8 mouse cellular contexts compared by ENCODE assay signal in genomic region chr8:84711933-84712758, GRCm38 (mm10). TPM values are rescaled to one million over a fixed set of nuclear protein-coding genes. Genes with fewer than 3 reads are reported as not detected.
DNase-seq lines count a peak whose midpoint lies in the region; ATAC-seq and TF ChIP-seq lines count a peak whose summit lies in the region.

No protein-coding gene starts in this region.

- peaks cover 63% of the 10 kb centered on the region for H3K4me1 ChIP-seq in kidney, postnatal 0 days (replicated peaks; ENCODE audit: insufficient read depth, low read length)
- peaks cover 7% of the 10 kb centered on the region for H3K4me1 ChIP-seq in brown adipose tissue, adult 24 weeks (ENCODE audit: control insufficient read depth, insufficient read depth, insufficient read length, low read length)
- no peaks in the 10 kb centered on the region for H3K4me1 ChIP-seq in midbrain, postnatal 0 days (ENCODE audit: insufficient read depth, low read length)

- no peaks in the 10 kb centered on the region for H3K36me3 ChIP-seq in kidney, postnatal 0 days (ENCODE audit: insufficient read depth, low read length)
- H3K36me3 ChIP-seq in midbrain, postnatal 0 days (ENCODE audit: insufficient read depth, low read length) = no peaks in the 10 kb centered on the region

- H3K9me3 ChIP-seq in kidney, postnatal 0 days (replicated peaks; ENCODE audit: low read length) = no peaks in the 10 kb centered on the region
- H3K9me3 ChIP-seq in midbrain, postnatal 0 days (ENCODE audit: low read length) = no peaks in the 10 kb centered on the region

- 12% methylated on average over 10 of the region's 11 CpGs for WGBS in kidney, postnatal 0 days
- 15% methylated on average over 11 of the region's 11 CpGs for WGBS in midbrain, postnatal 0 days

- H3K9ac ChIP-seq in kidney, postnatal 0 days (ENCODE audit: low read depth, low read length) = no peak overlapping the region
- H3K9ac ChIP-seq in midbrain, postnatal 0 days (replicated peaks; ENCODE audit: low read length, poor library complexity, severe bottlenecking) = no peak overlapping the region

- ATAC-seq in kidney, postnatal 0 days (replicated peaks; ENCODE audit: low FRiP score, low read depth) = peak; percentile 76
- peak; percentile 85 for ATAC-seq in midbrain, postnatal 0 days (ENCODE audit: low FRiP score)
- ATAC-seq in erythroid progenitor cell, adult 5-6 weeks (replicated peaks; ENCODE audit: low FRiP score, poor library complexity, severe bottlenecking) = no peak
- no peak for ATAC-seq in megakaryocyte-erythroid progenitor cell, adult 5-6 weeks (replicated peaks; ENCODE audit: low FRiP score, low TSS enrichment, poor library complexity, severe bottlenecking)

- peak overlapping the region; percentile 34; the same call in 1 of the 2 replicates for H3K4me2 ChIP-seq in kidney, postnatal 0 days (ENCODE audit: low read length)
- H3K4me2 ChIP-seq in midbrain, postnatal 0 days (ENCODE audit: low read depth, low read length, poor library complexity, severe bottlenecking) = no peak overlapping the region

- H3K27me3 ChIP-seq in kidney, postnatal 0 days (ENCODE audit: insufficient read depth, low read length) = peaks cover 8% of the 10 kb centered on the region; the same call in 1 of the 2 replicates
- H3K27me3 ChIP-seq in midbrain, postnatal 0 days (ENCODE audit: insufficient read depth, low read length) = peaks cover 23% of the 10 kb centered on the region; the same call in 1 of the 2 replicates

- no peak; the same call in 1 of the 2 replicates for TF ChIP-seq CTCF in kidney, postnatal 0 days (IDR thresholded peaks at IDR 0.05; ENCODE audit: low read depth)
- TF ChIP-seq CTCF in midbrain, postnatal 0 days (IDR thresholded peaks at IDR 0.05) = no peak

- DNase-seq in kidney, postnatal 0 days (ENCODE audit: low spot score) = peak; percentile 85
- no peak for DNase-seq in kidney, adult 18-20 months
- peak; percentile 74 to 79 for DNase-seq in heart, adult 18-20 months
- peak; percentile 67 to 81 for DNase-seq in kidney, postnatal 4 days
- peak; percentile 90 for DNase-seq in midbrain, postnatal 0 days (ENCODE audit: low spot score)

- H3K4me3 ChIP-seq in kidney, postnatal 0 days (replicated peaks; ENCODE audit: low read depth, low read length) = no peak overlapping the region
- no peak overlapping the region for H3K4me3 ChIP-seq in brown adipose tissue, adult 24 weeks (ENCODE audit: insufficient read depth, low read depth, low read length)
- H3K4me3 ChIP-seq in midbrain, postnatal 0 days (ENCODE audit: low read depth, low read length) = no peak overlapping the region

- peak overlapping the region; percentile 82 for H3K27ac ChIP-seq in kidney, postnatal 0 days
- peak overlapping the region; percentile 67 for H3K27ac ChIP-seq in brown adipose tissue, adult 24 weeks (replicated peaks; ENCODE audit: low read depth, low read length)
- no peak overlapping the region for H3K27ac ChIP-seq in midbrain, postnatal 0 days (ENCODE audit: low read depth, low read length)

RNA-seq across cellular contexts. Expression of gene G430095P16Rik, which starts 10.7 kb away (rescaled TPM):
- polyA plus RNA-seq in kidney, postnatal 0 days (2015; fragmentation: Nextera tagmentation; extraction: Ambion mirVana) = 1.9 and 2.5 TPM in 2 replicates
- 1.9 TPM in 1 of 2 replicates, not detected in the other for polyA plus RNA-seq in brown adipose tissue, adult 24 weeks (2012; ENCODE audit: insufficient read depth, insufficient read length, missing spikeins)
- under 1 TPM; 0.40 to 0.69 TPM for total RNA-seq in heart, adult 18-20 months (2021)
- not detected in 2 replicates for total RNA-seq in midbrain, postnatal 0 days (2014; rRNA removed)
- 0.39 and 0.71 TPM in 2 replicates for polyA plus RNA-seq in midbrain, postnatal 0 days (2015; fragmentation: Nextera tagmentation; extraction: Ambion mirVana)
- 12.2 and 21.6 TPM in 2 replicates for total RNA-seq in erythroid progenitor cell, adult 5-6 weeks (2015; ENCODE audit: low replicate concordance)
- 1.1 and 13.2 TPM in 2 replicates for total RNA-seq in erythroid progenitor cell, adult 5-6 weeks (2017; ENCODE audit: low replicate concordance)
- 25.7 and 28.1 TPM in 2 replicates for total RNA-seq in megakaryocyte-erythroid progenitor cell, adult 5-6 weeks (2014; fragmentation: Nextera tagmentation)
- 8.2 and 11.4 TPM in 2 replicates for total RNA-seq in megakaryocyte-erythroid progenitor cell, adult 5-6 weeks (2017)

RNA-seq across cellular contexts. Expression of gene Lyl1, which starts 10.9 kb away (rescaled TPM):
- polyA plus RNA-seq in kidney, postnatal 0 days (2015; fragmentation: Nextera tagmentation; extraction: Ambion mirVana) = 6.1 and 6.4 TPM in 2 replicates
- 2.9 and 3.1 TPM in 2 replicates for polyA plus RNA-seq in brown adipose tissue, adult 24 weeks (2012; ENCODE audit: insufficient read depth, insufficient read length, missing spikeins)
- 1 to 10 TPM; 3.1 to 4.4 TPM for total RNA-seq in heart, adult 18-20 months (2021)
- 4.6 and 4.8 TPM in 2 replicates for total RNA-seq in midbrain, postnatal 0 days (2014; rRNA removed)
- polyA plus RNA-seq in midbrain, postnatal 0 days (2015; fragmentation: Nextera tagmentation; extraction: Ambion mirVana) = 2.0 and 2.8 TPM in 2 replicates
- total RNA-seq in erythroid progenitor cell, adult 5-6 weeks (2015; ENCODE audit: low replicate concordance) = 98.7 and 109 TPM in 2 replicates
- 54.7 and 70.5 TPM in 2 replicates for total RNA-seq in erythroid progenitor cell, adult 5-6 weeks (2017; ENCODE audit: low replicate concordance)
- 44.2 and 65.2 TPM in 2 replicates for total RNA-seq in megakaryocyte-erythroid progenitor cell, adult 5-6 weeks (2014; fragmentation: Nextera tagmentation)
- 9.5 and 10.1 TPM in 2 replicates for total RNA-seq in megakaryocyte-erythroid progenitor cell, adult 5-6 weeks (2017)

RNA-seq across cellular contexts. Expression of gene Nacc1, which starts 24.5 kb away (rescaled TPM):
- 15.9 and 16.1 TPM in 2 replicates for polyA plus RNA-seq in kidney, postnatal 0 days (2015; fragmentation: Nextera tagmentation; extraction: Ambion mirVana)
- polyA plus RNA-seq in brown adipose tissue, adult 24 weeks (2012; ENCODE audit: insufficient read depth, insufficient read length, missing spikeins) = 19.0 and 22.9 TPM in 2 replicates
- total RNA-seq in heart, adult 18-20 months (2021) = 10 to 100 TPM; 31.4 to 32.7 TPM
- total RNA-seq in midbrain, postnatal 0 days (2014; rRNA removed) = 87.2 and 102 TPM in 2 replicates
- 13.7 and 13.8 TPM in 2 replicates for polyA plus RNA-seq in midbrain, postnatal 0 days (2015; fragmentation: Nextera tagmentation; extraction: Ambion mirVana)
- 24.3 and 25.6 TPM in 2 replicates for total RNA-seq in erythroid progenitor cell, adult 5-6 weeks (2015; ENCODE audit: low replicate concordance)
- 11.8 and 16.9 TPM in 2 replicates for total RNA-seq in erythroid progenitor cell, adult 5-6 weeks (2017; ENCODE audit: low replicate concordance)
- 71.6 and 76.7 TPM in 2 replicates for total RNA-seq in megakaryocyte-erythroid progenitor cell, adult 5-6 weeks (2014; fragmentation: Nextera tagmentation)
- total RNA-seq in megakaryocyte-erythroid progenitor cell, adult 5-6 weeks (2017) = 35.8 and 51.5 TPM in 2 replicates

RNA-seq across cellular contexts. Expression of gene Trmt1, which starts 26.0 kb away (rescaled TPM):
- 55.3 and 56.1 TPM in 2 replicates for polyA plus RNA-seq in kidney, postnatal 0 days (2015; fragmentation: Nextera tagmentation; extraction: Ambion mirVana)
- polyA plus RNA-seq in brown adipose tissue, adult 24 weeks (2012; ENCODE audit: insufficient read depth, insufficient read length, missing spikeins) = 25.1 and 33.4 TPM in 2 replicates
- total RNA-seq in heart, adult 18-20 months (2021) = 10 to 100 TPM; 34.2 to 45.1 TPM
- total RNA-seq in midbrain, postnatal 0 days (2014; rRNA removed) = 88.5 and 99.5 TPM in 2 replicates
- polyA plus RNA-seq in midbrain, postnatal 0 days (2015; fragmentation: Nextera tagmentation; extraction: Ambion mirVana) = 74.2 and 75.0 TPM in 2 replicates
- 7.9 and 13.4 TPM in 2 replicates for total RNA-seq in erythroid progenitor cell, adult 5-6 weeks (2015; ENCODE audit: low replicate concordance)
- total RNA-seq in erythroid progenitor cell, adult 5-6 weeks (2017; ENCODE audit: low replicate concordance) = 18.4 and 23.1 TPM in 2 replicates
- total RNA-seq in megakaryocyte-erythroid progenitor cell, adult 5-6 weeks (2014; fragmentation: Nextera tagmentation) = 170 and 181 TPM in 2 replicates
- total RNA-seq in megakaryocyte-erythroid progenitor cell, adult 5-6 weeks (2017) = 94.9 and 126 TPM in 2 replicates

RNA-seq across cellular contexts. Expression of gene Ier2, which starts 49.5 kb away (rescaled TPM):
- 77.4 and 83.8 TPM in 2 replicates for polyA plus RNA-seq in kidney, postnatal 0 days (2015; fragmentation: Nextera tagmentation; extraction: Ambion mirVana)
- 17.2 and 62.3 TPM in 2 replicates for polyA plus RNA-seq in brown adipose tissue, adult 24 weeks (2012; ENCODE audit: insufficient read depth, insufficient read length, missing spikeins)
- 10 to 100 TPM; 11.2 to 13.4 TPM for total RNA-seq in heart, adult 18-20 months (2021)
- 3.9 and 4.3 TPM in 2 replicates for total RNA-seq in midbrain, postnatal 0 days (2014; rRNA removed)
- 12.8 and 14.7 TPM in 2 replicates for polyA plus RNA-seq in midbrain, postnatal 0 days (2015; fragmentation: Nextera tagmentation; extraction: Ambion mirVana)
- 10.9 and 16.2 TPM in 2 replicates for total RNA-seq in erythroid progenitor cell, adult 5-6 weeks (2015; ENCODE audit: low replicate concordance)
- 7.6 and 8.1 TPM in 2 replicates for total RNA-seq in erythroid progenitor cell, adult 5-6 weeks (2017; ENCODE audit: low replicate concordance)
- total RNA-seq in megakaryocyte-erythroid progenitor cell, adult 5-6 weeks (2014; fragmentation: Nextera tagmentation) = 23.2 and 27.2 TPM in 2 replicates
- 47.1 and 60.7 TPM in 2 replicates for total RNA-seq in megakaryocyte-erythroid progenitor cell, adult 5-6 weeks (2017)

Comparison
In these comparisons a context has a peak if more than half of its experiments do, and no peak if none do; other contexts are left out.
1. ATAC-seq: peak in kidney, postnatal 0 days (single experiment) and midbrain, postnatal 0 days (single experiment); none in erythroid progenitor cell, adult 5-6 weeks (single experiment) and megakaryocyte-erythroid progenitor cell, adult 5-6 weeks (single experiment).